Mouse (Mus musculus): ENCODE results near the gene Scube3. TPM values are rescaled to one million over a fixed set of nuclear protein-coding genes. Genes with fewer than 3 reads are reported as not detected.

Scube3 gene
- polyA plus RNA-seq, 1 experiment from 2014 or later, result 4.8 TPM

DNA sequence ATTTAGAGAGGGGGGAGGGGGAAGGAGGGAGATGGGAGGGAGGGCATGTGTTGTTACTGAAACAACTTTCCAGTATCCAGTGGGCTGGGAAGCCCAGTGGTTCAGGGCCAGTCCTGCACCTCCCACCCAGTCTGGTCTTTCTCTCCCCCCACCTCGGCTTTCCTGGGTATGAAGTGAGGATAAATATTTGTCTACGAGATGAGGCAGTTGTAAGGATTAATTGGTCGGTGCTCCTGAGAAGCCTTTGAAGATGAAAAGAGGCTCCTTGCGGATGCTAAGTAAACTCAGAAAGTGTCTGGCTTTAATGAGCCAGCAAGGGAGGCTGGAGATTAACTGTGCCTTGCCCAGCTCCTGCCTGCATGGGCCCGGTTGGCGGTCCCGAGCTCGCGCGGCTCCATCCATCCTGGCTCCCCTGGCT is 40.0 kb upstream of the Scube3 start:
- no peak overlapping the region for H3K9ac ChIP-seq (replicated peaks; ENCODE audit: low read depth, low read length)
- H3K36me3 ChIP-seq (ENCODE audit: control insufficient read depth, insufficient read depth, low read length), result no peaks in the 10 kb centered on the region
- H3K9me3 ChIP-seq (ENCODE audit: control insufficient read depth, low read depth, low read length), result no peaks in the 10 kb centered on the region
- no peaks in the 10 kb centered on the region for H3K4me1 ChIP-seq (ENCODE audit: control insufficient read depth, insufficient read depth, low read length)
- H3K4me2 ChIP-seq (replicated peaks; ENCODE audit: low read depth, low read length), result no peak overlapping the region
- no peak for ATAC-seq (ENCODE audit: insufficient number of reproducible peaks, insufficient read depth, low FRiP score, low read depth)
- H3K27me3 ChIP-seq (ENCODE audit: control insufficient read depth, insufficient read depth, low read length), result no peaks in the 10 kb centered on the region
- no peak overlapping the region for H3K4me3 ChIP-seq (ENCODE audit: low read depth, low read length)
- no peak overlapping the region for H3K27ac ChIP-seq (ENCODE audit: low read length)
- WGBS, result 14% methylated on average over 10 of the region's 10 CpGs

DNA sequence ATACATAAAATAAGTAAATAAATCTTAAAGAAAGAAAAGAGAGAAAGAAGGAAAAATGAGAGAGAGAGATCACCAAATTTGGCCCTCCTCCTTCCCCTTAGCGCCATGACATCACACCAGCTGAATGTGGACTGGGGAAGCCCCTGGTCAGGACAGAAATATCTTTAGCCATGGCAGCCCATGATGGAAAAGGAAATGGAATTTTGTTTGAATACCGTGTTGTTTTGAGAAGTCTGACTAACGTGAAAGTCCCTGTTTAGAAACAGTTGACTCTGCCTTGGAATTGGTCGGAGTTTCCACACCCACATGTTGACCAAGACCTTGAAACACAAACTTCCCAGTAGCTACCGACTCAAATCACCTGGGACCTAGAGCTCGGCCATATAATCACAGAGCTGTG is 37.5 kb upstream of the Scube3 start:
- Histone ChIP-seq H3K4me3 (ENCODE audit: low read depth, low read length) (no peak overlapping the region), H3K9ac (replicated peaks; ENCODE audit: low read depth, low read length) (no peak overlapping the region), H3K4me1 (ENCODE audit: control insufficient read depth, insufficient read depth, low read length) (no peaks in the 10 kb centered on the region), H3K36me3 (ENCODE audit: control insufficient read depth, insufficient read depth, low read length) (no peaks in the 10 kb centered on the region), H3K9me3 (ENCODE audit: control insufficient read depth, low read depth, low read length) (no peaks in the 10 kb centered on the region), H3K27ac (ENCODE audit: low read length) (no peak overlapping the region), H3K27me3 (ENCODE audit: control insufficient read depth, insufficient read depth, low read length) (no peaks in the 10 kb centered on the region), H3K4me2 (replicated peaks; ENCODE audit: low read depth, low read length) (no peak overlapping the region)
- 71% methylated on average over 6 of the region's 6 CpGs for WGBS
- ATAC-seq (ENCODE audit: insufficient number of reproducible peaks, insufficient read depth, low FRiP score, low read depth), result no peak

DNA sequence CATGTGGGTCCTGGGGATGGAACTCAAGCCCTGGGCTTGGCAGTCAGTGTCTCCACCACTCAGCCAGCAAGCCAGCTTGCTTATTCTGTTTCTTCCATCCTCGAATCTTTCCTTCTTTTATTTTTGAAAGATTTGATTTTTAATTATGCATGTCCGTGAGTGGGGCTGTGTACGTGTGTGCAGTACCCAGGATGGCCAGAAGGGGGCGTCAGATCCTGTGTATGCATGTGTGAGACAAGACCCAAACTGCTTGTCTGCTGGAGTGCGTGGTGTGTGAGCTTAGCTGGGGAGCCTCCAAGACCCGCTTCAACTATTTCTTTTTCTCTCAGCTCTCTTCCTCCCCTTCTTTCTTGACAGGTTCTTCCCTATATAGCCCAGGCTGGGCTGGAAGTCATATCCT is 35.6 kb upstream of the Scube3 start:
- H3K9ac ChIP-seq (replicated peaks; ENCODE audit: low read depth, low read length), result no peak overlapping the region
- H3K27ac ChIP-seq (ENCODE audit: low read length), result no peak overlapping the region
- H3K4me1 ChIP-seq (ENCODE audit: control insufficient read depth, insufficient read depth, low read length), result no peaks in the 10 kb centered on the region
- no peak for ATAC-seq (ENCODE audit: insufficient number of reproducible peaks, insufficient read depth, low FRiP score, low read depth)
- 72% methylated on average over 6 of the region's 6 CpGs for WGBS
- no peaks in the 10 kb centered on the region for H3K27me3 ChIP-seq (ENCODE audit: control insufficient read depth, insufficient read depth, low read length)
- H3K36me3 ChIP-seq (ENCODE audit: control insufficient read depth, insufficient read depth, low read length), result no peaks in the 10 kb centered on the region
- no peaks in the 10 kb centered on the region for H3K9me3 ChIP-seq (ENCODE audit: control insufficient read depth, low read depth, low read length)
- H3K4me3 ChIP-seq (ENCODE audit: low read depth, low read length), result no peak overlapping the region
- no peak overlapping the region for H3K4me2 ChIP-seq (replicated peaks; ENCODE audit: low read depth, low read length)

DNA sequence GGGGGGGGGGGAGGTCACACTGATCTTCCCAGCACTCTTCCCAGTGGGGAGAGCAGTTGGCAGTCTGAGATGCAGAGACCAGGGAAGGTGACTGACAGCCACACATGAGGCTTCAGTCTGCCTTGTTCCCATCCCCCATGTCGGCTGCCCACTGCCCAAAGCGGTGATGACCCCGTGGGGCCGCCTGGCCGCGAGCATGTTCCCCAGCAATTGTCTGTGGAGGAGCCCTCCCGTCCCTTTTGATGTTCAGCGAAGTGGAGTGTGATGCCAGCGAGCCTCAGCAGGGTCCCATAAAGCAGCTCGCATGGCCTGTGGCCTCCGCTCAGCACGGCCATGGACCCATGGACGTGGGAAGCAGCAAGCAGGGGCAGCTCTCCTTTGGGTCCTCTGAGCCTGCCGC is 34.7 kb upstream of the Scube3 start:
- H3K27ac ChIP-seq (ENCODE audit: low read length), result no peak overlapping the region
- ATAC-seq (ENCODE audit: insufficient number of reproducible peaks, insufficient read depth, low FRiP score, low read depth), result no peak
- WGBS, result 27% methylated on average over 14 of the region's 14 CpGs

DNA sequence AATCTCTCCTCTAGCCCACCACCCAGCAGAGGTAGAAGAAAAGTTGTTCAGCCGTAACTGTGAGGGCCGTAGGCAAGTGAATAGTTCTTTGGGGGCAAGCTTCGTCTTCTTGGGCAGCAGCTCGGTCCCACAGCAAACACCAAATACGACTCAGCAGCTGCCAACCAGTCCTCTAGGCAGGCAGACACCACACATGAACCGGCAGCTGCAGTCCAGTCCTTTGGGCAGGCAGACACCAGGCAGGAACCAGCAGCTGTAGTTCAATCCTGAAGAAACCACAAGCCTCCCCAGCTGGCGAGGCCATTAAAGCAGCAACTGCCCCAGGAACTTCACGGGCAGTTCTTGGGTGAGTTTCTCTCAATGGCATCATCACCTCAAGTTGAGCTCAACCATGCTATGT is 29.7 kb upstream of the Scube3 start:
- H3K4me1 ChIP-seq (ENCODE audit: control insufficient read depth, insufficient read depth, low read length), result no peaks in the 10 kb centered on the region
- 92% methylated on average over 8 of the region's 8 CpGs for WGBS
- H3K36me3 ChIP-seq (ENCODE audit: control insufficient read depth, insufficient read depth, low read length), result no peaks in the 10 kb centered on the region
- no peak overlapping the region for H3K27ac ChIP-seq (ENCODE audit: low read length)
- ATAC-seq (ENCODE audit: insufficient number of reproducible peaks, insufficient read depth, low FRiP score, low read depth), result no peak
- H3K9ac ChIP-seq (replicated peaks; ENCODE audit: low read depth, low read length), result no peak overlapping the region
- H3K27me3 ChIP-seq (ENCODE audit: control insufficient read depth, insufficient read depth, low read length), result no peaks in the 10 kb centered on the region
- H3K4me3 ChIP-seq (ENCODE audit: low read depth, low read length), result no peak overlapping the region
- H3K4me2 ChIP-seq (replicated peaks; ENCODE audit: low read depth, low read length), result no peak overlapping the region
- no peaks in the 10 kb centered on the region for H3K9me3 ChIP-seq (ENCODE audit: control insufficient read depth, low read depth, low read length)

More for the DNA sequence above, 34.7 kb upstream of the Scube3 start:
- H3K9ac ChIP-seq (replicated peaks; ENCODE audit: low read depth, low read length), result no peak overlapping the region
- H3K4me3 ChIP-seq (ENCODE audit: low read depth, low read length), result no peak overlapping the region
- H3K27me3 ChIP-seq (ENCODE audit: control insufficient read depth, insufficient read depth, low read length), result no peaks in the 10 kb centered on the region
- H3K4me2 ChIP-seq (replicated peaks; ENCODE audit: low read depth, low read length), result no peak overlapping the region
- H3K4me1 ChIP-seq (ENCODE audit: control insufficient read depth, insufficient read depth, low read length), result no peaks in the 10 kb centered on the region
- H3K36me3 ChIP-seq (ENCODE audit: control insufficient read depth, insufficient read depth, low read length), result no peaks in the 10 kb centered on the region
- no peaks in the 10 kb centered on the region for H3K9me3 ChIP-seq (ENCODE audit: control insufficient read depth, low read depth, low read length)

DNA sequence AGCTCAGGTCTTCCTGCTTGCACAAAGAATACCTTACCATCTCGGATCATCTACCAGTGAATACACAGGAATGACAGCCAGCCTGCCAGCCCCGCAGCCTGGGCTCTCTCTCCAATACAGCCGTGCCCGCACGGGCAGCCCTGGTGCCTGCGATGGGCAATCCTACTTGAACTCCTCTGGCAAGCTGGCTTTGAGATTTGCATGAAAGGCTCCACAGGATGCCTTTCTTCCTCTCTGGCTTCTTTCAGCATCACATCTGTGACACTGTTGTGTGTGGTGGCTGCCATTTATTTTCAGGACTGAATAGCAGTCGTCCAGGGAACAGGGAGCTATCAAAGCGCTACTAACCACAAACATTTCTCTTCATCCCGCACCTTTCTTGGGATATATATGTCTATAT is 25.6 kb upstream of the Scube3 start:
- H3K27me3 ChIP-seq (ENCODE audit: control insufficient read depth, insufficient read depth, low read length), result no peaks in the 10 kb centered on the region
- H3K4me1 ChIP-seq (ENCODE audit: control insufficient read depth, insufficient read depth, low read length), result no peaks in the 10 kb centered on the region
- no peak overlapping the region for H3K27ac ChIP-seq (ENCODE audit: low read length)
- no peak overlapping the region for H3K4me3 ChIP-seq (ENCODE audit: low read depth, low read length)
- H3K9ac ChIP-seq (replicated peaks; ENCODE audit: low read depth, low read length), result no peak overlapping the region
- H3K9me3 ChIP-seq (ENCODE audit: control insufficient read depth, low read depth, low read length), result no peaks in the 10 kb centered on the region
- no peak for ATAC-seq (ENCODE audit: insufficient number of reproducible peaks, insufficient read depth, low FRiP score, low read depth)
- no peak overlapping the region for H3K4me2 ChIP-seq (replicated peaks; ENCODE audit: low read depth, low read length)
- no peaks in the 10 kb centered on the region for H3K36me3 ChIP-seq (ENCODE audit: control insufficient read depth, insufficient read depth, low read length)
- WGBS, result 88% methylated on average over 9 of the region's 9 CpGs

DNA sequence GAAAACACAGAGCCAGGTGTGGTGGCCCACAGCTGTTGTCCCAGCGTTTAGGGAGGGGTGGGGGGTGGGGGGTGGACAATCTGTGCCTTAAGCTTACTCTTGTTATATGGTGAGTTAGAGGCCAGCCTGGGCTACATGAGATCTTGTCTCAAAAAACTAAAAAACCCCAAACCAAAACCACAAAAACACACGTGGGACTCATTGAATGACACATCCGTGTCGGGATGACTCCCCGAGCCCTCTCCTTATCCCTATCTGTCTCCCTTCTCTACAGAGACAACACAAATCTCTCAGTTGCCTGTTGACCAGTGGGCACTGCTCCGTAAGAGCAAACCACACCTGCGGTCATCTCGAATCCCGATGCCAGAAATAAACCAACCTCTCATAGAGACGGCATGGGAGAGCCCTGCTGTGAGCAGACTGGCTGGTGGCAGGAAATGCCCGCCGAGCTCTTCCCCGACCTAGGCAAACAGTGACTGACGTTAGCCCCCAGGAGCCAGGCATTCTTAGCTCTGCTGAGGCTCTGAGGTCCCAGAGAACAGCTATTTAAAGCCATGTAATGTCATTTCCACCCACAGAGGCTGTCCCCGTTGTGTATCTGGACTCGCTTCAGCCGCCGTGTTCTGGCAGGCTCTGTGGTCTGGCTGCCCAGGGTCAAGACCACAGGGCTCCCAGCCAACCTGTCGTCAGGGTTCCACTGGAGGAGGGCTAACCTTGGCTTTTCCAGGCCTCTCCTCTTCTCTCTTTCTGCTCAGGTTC is 24.3 kb upstream of the Scube3 start:
- Histone ChIP-seq H3K27ac (ENCODE audit: low read length) (no peak overlapping the region), H3K36me3 (ENCODE audit: control insufficient read depth, insufficient read depth, low read length) (no peaks in the 10 kb centered on the region), H3K27me3 (ENCODE audit: control insufficient read depth, insufficient read depth, low read length) (no peaks in the 10 kb centered on the region), H3K9ac (replicated peaks; ENCODE audit: low read depth, low read length) (no peak overlapping the region), H3K9me3 (ENCODE audit: control insufficient read depth, low read depth, low read length) (no peaks in the 10 kb centered on the region), H3K4me3 (ENCODE audit: low read depth, low read length) (no peak overlapping the region), H3K4me1 (ENCODE audit: control insufficient read depth, insufficient read depth, low read length) (no peaks in the 10 kb centered on the region), H3K4me2 (replicated peaks; ENCODE audit: low read depth, low read length) (no peak overlapping the region)
- no peak for ATAC-seq (ENCODE audit: insufficient number of reproducible peaks, insufficient read depth, low FRiP score, low read depth)
- WGBS, result 55% methylated on average over 19 of the region's 19 CpGs

DNA sequence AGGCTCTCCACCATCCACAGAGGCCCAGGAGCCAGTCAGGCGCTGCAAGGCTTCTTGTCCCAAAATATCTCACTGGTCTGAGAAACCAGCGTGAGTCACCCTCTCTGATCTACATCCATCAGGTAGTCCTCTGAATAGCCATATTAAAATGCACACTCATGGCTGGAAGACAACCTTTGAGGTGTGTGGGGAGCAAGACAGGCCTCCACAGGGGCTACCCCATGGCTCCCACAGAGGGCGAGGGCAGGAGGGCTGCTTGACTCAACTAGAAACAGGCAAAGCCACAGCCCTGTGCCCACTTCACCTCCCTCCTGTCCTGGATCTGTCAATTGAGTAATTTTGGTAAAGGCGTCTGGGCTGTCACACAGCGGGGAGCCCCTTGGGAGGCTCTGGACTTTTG is 21.5 kb upstream of the Scube3 start:
- Histone ChIP-seq H3K4me3 (ENCODE audit: low read depth, low read length) (no peak overlapping the region), H3K4me2 (replicated peaks; ENCODE audit: low read depth, low read length) (no peak overlapping the region), H3K4me1 (ENCODE audit: control insufficient read depth, insufficient read depth, low read length) (no peaks in the 10 kb centered on the region), H3K27me3 (ENCODE audit: control insufficient read depth, insufficient read depth, low read length) (no peaks in the 10 kb centered on the region), H3K27ac (ENCODE audit: low read length) (no peak overlapping the region), H3K9ac (replicated peaks; ENCODE audit: low read depth, low read length) (no peak overlapping the region), H3K9me3 (ENCODE audit: control insufficient read depth, low read depth, low read length) (no peaks in the 10 kb centered on the region), H3K36me3 (ENCODE audit: control insufficient read depth, insufficient read depth, low read length) (no peaks in the 10 kb centered on the region)
- no peak for ATAC-seq (ENCODE audit: insufficient number of reproducible peaks, insufficient read depth, low FRiP score, low read depth)
- 81% methylated on average over 5 of the region's 5 CpGs for WGBS

DNA sequence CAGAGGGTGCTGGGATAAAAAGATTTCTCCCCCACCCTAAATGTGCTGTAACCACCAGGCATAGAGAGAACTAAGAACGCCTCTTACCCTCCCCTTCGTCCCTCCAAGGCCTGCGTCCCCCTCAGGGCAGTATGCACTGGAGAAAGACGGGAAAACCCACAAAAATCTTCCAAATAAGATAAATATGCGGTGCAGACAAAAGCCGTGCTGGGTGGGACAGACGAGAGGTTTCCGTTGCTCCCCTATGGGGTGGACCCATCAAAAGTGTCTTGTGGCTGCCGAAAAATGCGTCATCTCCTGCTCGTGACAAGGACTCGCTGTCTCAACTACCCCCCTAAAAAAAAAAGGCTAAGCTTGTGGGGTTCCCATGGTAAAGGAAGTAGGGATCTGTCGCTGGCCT is 19.0 kb upstream of the Scube3 start:
- H3K4me2 ChIP-seq (replicated peaks; ENCODE audit: low read depth, low read length), result no peak overlapping the region
- H3K27me3 ChIP-seq (ENCODE audit: control insufficient read depth, insufficient read depth, low read length), result no peaks in the 10 kb centered on the region
- no peak for ATAC-seq (ENCODE audit: insufficient number of reproducible peaks, insufficient read depth, low FRiP score, low read depth)
- H3K36me3 ChIP-seq (ENCODE audit: control insufficient read depth, insufficient read depth, low read length), result no peaks in the 10 kb centered on the region
- WGBS, result 68% methylated on average over 13 of the region's 13 CpGs
- no peaks in the 10 kb centered on the region for H3K9me3 ChIP-seq (ENCODE audit: control insufficient read depth, low read depth, low read length)
- H3K27ac ChIP-seq (ENCODE audit: low read length), result no peak overlapping the region
- H3K9ac ChIP-seq (replicated peaks; ENCODE audit: low read depth, low read length), result no peak overlapping the region
- no peak overlapping the region for H3K4me3 ChIP-seq (ENCODE audit: low read depth, low read length)
- H3K4me1 ChIP-seq (ENCODE audit: control insufficient read depth, insufficient read depth, low read length), result no peaks in the 10 kb centered on the region

All from stomach, embryonic 14.5 days (tissue).